Mouse (Mus musculus) liver, embryonic 14.5 days (tissue): ENCODE data around the gene Mtmr2.

Experiments
- CTCF ChIP-seq: IDR thresholded peaks from 2 replicates; pipeline ENCODE4 v1.5.1; 2016; ENCODE audit warnings: antibody characterized with exemption, low read depth, control low read depth
- EP300 ChIP-seq: IDR thresholded peaks from 2 replicates; pipeline ENCODE4 v1.6.1; 2016; ENCODE audit warnings: antibody characterized with exemption, low read depth

GRCm38 (mm10) chr9:13820774-13821173, 72.6 kb downstream of the Mtmr2 start:
- TF ChIP-seq CTCF (no peak), EP300 (no peak)
